Mouse (Mus musculus) forebrain, embryonic 10.5 days (tissue): ENCODE measurements around the gene Kazn. TPM values are rescaled to one million over a fixed set of nuclear protein-coding genes. Genes with fewer than 3 reads are reported as not detected.

Experiments
- DNase-seq: peaks from one replicate; pipeline ENCODE4 v3.0.0-alpha.2; 2017; ENCODE audit warnings: low spot score; ENCODE audit errors: extremely low spot score
- H3K27ac ChIP-seq: fragments of 300-500 bp; sonication (generic); 2 replicates; pipeline ENCODE4 v1.5.1; 2016; ENCODE audit warnings: mild to moderate bottlenecking
- H3K27me3 ChIP-seq: fragments of 300-500 bp; sonication (generic); 2 replicates; pipeline ENCODE4 v1.6.1; 2016; ENCODE audit warnings: mild to moderate bottlenecking; ENCODE audit not compliant: poor library complexity, severe bottlenecking
- H3K36me3 ChIP-seq: fragments of 300-500 bp; sonication (generic); replicated peaks from 2 replicates; pipeline ENCODE4 v1.6.1; 2016; ENCODE audit warnings: mild to moderate bottlenecking, moderate library complexity
- H3K4me1 ChIP-seq: fragments of 300-500 bp; sonication (generic); 2 replicates; pipeline ENCODE4 v1.6.1; 2016
- H3K4me3 ChIP-seq: fragments of 300-500 bp; sonication (generic); 2 replicates; pipeline ENCODE4 v1.5.1; 2016; ENCODE audit warnings: mild to moderate bottlenecking, moderate library complexity
- H3K9me3 ChIP-seq: fragments of 300-500 bp; sonication (generic); 2 replicates; pipeline ENCODE4 v1.6.1; 2016; ENCODE audit warnings: mild to moderate bottlenecking, moderate library complexity
- WGBS: fragments of 180-500 bp; shearing (Covaris S2); methylation state at CpG from one replicate; pipeline ENCODE4 v1.1.7; 2016; 5-methylcytosine and 5-hydroxymethylcytosine counted together
- polyA plus RNA-seq: library from polyadenylated mRNA; unstranded; fragments of >200 nt; fragmentation: Nextera tagmentation; extraction: Ambion mirVana; gene quantifications from 2 replicates; pipeline ENCODE4 v1.2.1, GENCODE M21; 2016

The Kazn gene
- polyA plus RNA-seq, 1 experiment from 2014 or later: 11.4 TPM

- 78% methylated on average over 9 of the region's 9 CpGs for WGBS
These were observed 90.0 kb downstream of the Kazn start for GRCm38 (mm10) chr4:142149202-142149601.

GRCm38 (mm10) chr4:142147671-142148070, 91.5 kb downstream of the Kazn start:
- DNase-seq: no peak
- Histone ChIP-seq H3K4me3 (no peak overlapping the region), H3K4me1 (no peaks in the 10 kb centered on the region; the same call in 1 of the 2 replicates), H3K27me3 (no peaks in the 10 kb centered on the region), H3K9me3 (no peaks in the 10 kb centered on the region), H3K27ac (no peak overlapping the region), H3K36me3 (peaks cover 81% of the 10 kb centered on the region)
- 96% methylated on average over 10 of the region's 10 CpGs for WGBS

More at GRCm38 (mm10) chr4:142149202-142149601, 90.0 kb downstream of the Kazn start:
- no peak for DNase-seq
- no peaks in the 10 kb centered on the region for H3K9me3 ChIP-seq
- no peak overlapping the region for H3K27ac ChIP-seq
- no peak overlapping the region for H3K4me3 ChIP-seq
- no peaks in the 10 kb centered on the region for H3K27me3 ChIP-seq
- H3K4me1 ChIP-seq: peaks cover 11% of the 10 kb centered on the region; the same call in 1 of the 2 replicates
- H3K36me3 ChIP-seq: peaks cover 78% of the 10 kb centered on the region

- H3K4me1 ChIP-seq: peaks cover 11% of the 10 kb centered on the region
- no peak overlapping the region for H3K4me3 ChIP-seq
- H3K27me3 ChIP-seq: peaks cover 9% of the 10 kb centered on the region; the same call in 1 of the 2 replicates
- H3K9me3 ChIP-seq: no peaks in the 10 kb centered on the region
- 50% methylated on average over 5 of the region's 5 CpGs for WGBS
- H3K27ac ChIP-seq: no peak overlapping the region
- H3K36me3 ChIP-seq: peaks cover 65% of the 10 kb centered on the region
- no peak for DNase-seq
These were observed 95.1 kb downstream of the Kazn start for GRCm38 (mm10) chr4:142144096-142144495.

GRCm38 (mm10) chr4:142143290-142143689, 95.9 kb downstream of the Kazn start:
- DNase-seq: no peak
- Histone ChIP-seq H3K9me3 (no peaks in the 10 kb centered on the region), H3K36me3 (peaks cover 57% of the 10 kb centered on the region), H3K4me1 (peaks cover 19% of the 10 kb centered on the region), H3K27ac (no peak overlapping the region), H3K4me3 (no peak overlapping the region), H3K27me3 (peaks cover 9% of the 10 kb centered on the region; the same call in 1 of the 2 replicates)
- WGBS: 77% methylated on average over 6 of the region's 6 CpGs

GRCm38 (mm10) chr4:142139729-142140128, 99.5 kb downstream of the Kazn start:
- peaks cover 24% of the 10 kb centered on the region for H3K36me3 ChIP-seq
- no peak for DNase-seq
- no peaks in the 10 kb centered on the region for H3K9me3 ChIP-seq
- peaks cover 25% of the 10 kb centered on the region; the same call in 1 of the 2 replicates for H3K27me3 ChIP-seq
- WGBS: 76% methylated on average over 5 of the region's 5 CpGs
- peaks cover 34% of the 10 kb centered on the region for H3K4me1 ChIP-seq
- no peak overlapping the region for H3K27ac ChIP-seq
- no peak overlapping the region for H3K4me3 ChIP-seq

GRCm38 (mm10) chr4:142138356-142139099, 100.7 kb downstream of the Kazn start:
- peaks cover 18% of the 10 kb centered on the region for H3K36me3 ChIP-seq
- peak; percentile 48 for DNase-seq
- H3K27me3 ChIP-seq: peaks cover 25% of the 10 kb centered on the region; the same call in 1 of the 2 replicates
- peak overlapping the region; percentile 79 for H3K27ac ChIP-seq
- H3K4me3 ChIP-seq: no peak overlapping the region
- peaks cover 34% of the 10 kb centered on the region for H3K4me1 ChIP-seq
- 20% methylated on average over 9 of the region's 9 CpGs for WGBS
- no peaks in the 10 kb centered on the region for H3K9me3 ChIP-seq

- H3K4me1 ChIP-seq: peaks cover 34% of the 10 kb centered on the region
- H3K4me3 ChIP-seq: no peak overlapping the region
- H3K9me3 ChIP-seq: no peaks in the 10 kb centered on the region
- no peak for DNase-seq
- no peak overlapping the region for H3K27ac ChIP-seq
- 89% methylated on average over 10 of the region's 10 CpGs for WGBS
- H3K27me3 ChIP-seq: peaks cover 25% of the 10 kb centered on the region; the same call in 1 of the 2 replicates
- peaks cover 7% of the 10 kb centered on the region for H3K36me3 ChIP-seq
These were observed 102.3 kb downstream of the Kazn start for GRCm38 (mm10) chr4:142136766-142137503.

- H3K9me3 ChIP-seq: no peaks in the 10 kb centered on the region
- no peak for DNase-seq
- 89% methylated on average over 2 of the region's 2 CpGs for WGBS
- peaks cover 37% of the 10 kb centered on the region for H3K4me1 ChIP-seq
- H3K27me3 ChIP-seq: peaks cover 25% of the 10 kb centered on the region; the same call in 1 of the 2 replicates
- no peaks in the 10 kb centered on the region for H3K36me3 ChIP-seq
- no peak overlapping the region for H3K27ac ChIP-seq
- H3K4me3 ChIP-seq: no peak overlapping the region
These were observed 103.7 kb downstream of the Kazn start for GRCm38 (mm10) chr4:142135515-142135914.

GRCm38 (mm10) chr4:142130162-142130561, 109.0 kb downstream of the Kazn start:
- peaks cover 21% of the 10 kb centered on the region for H3K4me1 ChIP-seq
- H3K9me3 ChIP-seq: no peaks in the 10 kb centered on the region
- DNase-seq: no peak
- H3K27me3 ChIP-seq: no peaks in the 10 kb centered on the region
- no peaks in the 10 kb centered on the region for H3K36me3 ChIP-seq
- H3K4me3 ChIP-seq: no peak overlapping the region
- peak overlapping the region; percentile 37; the same call in 1 of the 2 replicates for H3K27ac ChIP-seq
- 67% methylated on average over 5 of the region's 5 CpGs for WGBS

GRCm38 (mm10) chr4:142127275-142127788, 111.9 kb downstream of the Kazn start:
- H3K27ac ChIP-seq: no peak overlapping the region
- DNase-seq: no peak
- no peaks in the 10 kb centered on the region for H3K9me3 ChIP-seq
- no peak overlapping the region for H3K4me3 ChIP-seq
- no peaks in the 10 kb centered on the region for H3K27me3 ChIP-seq
- H3K36me3 ChIP-seq: no peaks in the 10 kb centered on the region
- H3K4me1 ChIP-seq: peaks cover 21% of the 10 kb centered on the region
- WGBS: 89% methylated on average over 6 of the region's 6 CpGs

GRCm38 (mm10) chr4:142126641-142127274, 112.4 kb downstream of the Kazn start:
- no peaks in the 10 kb centered on the region for H3K36me3 ChIP-seq
- no peak overlapping the region for H3K4me3 ChIP-seq
- WGBS: 77% methylated on average over 10 of the region's 10 CpGs
- H3K27ac ChIP-seq: no peak overlapping the region
- no peaks in the 10 kb centered on the region for H3K27me3 ChIP-seq
- H3K9me3 ChIP-seq: no peaks in the 10 kb centered on the region
- H3K4me1 ChIP-seq: peaks cover 22% of the 10 kb centered on the region
- no peak for DNase-seq

- no peak for DNase-seq
- H3K4me1 ChIP-seq: peaks cover 29% of the 10 kb centered on the region
- no peak overlapping the region for H3K4me3 ChIP-seq
- no peaks in the 10 kb centered on the region for H3K36me3 ChIP-seq
- H3K27me3 ChIP-seq: no peaks in the 10 kb centered on the region; the same call in 1 of the 2 replicates
- no peaks in the 10 kb centered on the region for H3K9me3 ChIP-seq
- 60% methylated on average over 1 of the region's 1 CpGs for WGBS
- H3K27ac ChIP-seq: no peak overlapping the region
These were observed 118.0 kb downstream of the Kazn start for GRCm38 (mm10) chr4:142121164-142121563.
